Mouse (Mus musculus) olfactory bulb, adult 2 months (tissue): Measurements from ENCODE around the gene Tspan9.

Source experiments
- CTCF ChIP-seq: fragments of 200-500 bp; IDR thresholded peaks from 2 replicates; pipeline ENCODE4 v1.5.1; 2012; ENCODE audit warnings: low read depth, mild to moderate bottlenecking, low read length, moderate library complexity; ENCODE audit not compliant: insufficient read depth
- POLR2A ChIP-seq: fragments of 200-500 bp; IDR thresholded peaks from 2 replicates; pipeline ENCODE4 v1.6.1; 2012; ENCODE audit warnings: mild to moderate bottlenecking, low read depth, low read length, moderate library complexity; ENCODE audit not compliant: insufficient read depth

- TF ChIP-seq POLR2A = no peak
- TF ChIP-seq CTCF = no peak
These were observed 9.0 kb downstream of the Tspan9 start for GRCm38 (mm10) chr6:128134196-128134924.
